Mouse (Mus musculus): ENCODE results near the gene Tesc.

GRCm38 (mm10) chr5:118106667-118107066 lies 79.1 kb downstream of the Tesc start:
- TF ChIP-seq EP300 (IDR thresholded peaks at IDR 0.05; ENCODE audit: low read depth) (no peak), CTCF (IDR thresholded peaks at IDR 0.05; ENCODE audit: low read depth) (no peak)

All from liver, embryonic 14.5 days (tissue).